ENCODE assay signal across 10 mouse cellular contexts in the genomic region with DNA sequence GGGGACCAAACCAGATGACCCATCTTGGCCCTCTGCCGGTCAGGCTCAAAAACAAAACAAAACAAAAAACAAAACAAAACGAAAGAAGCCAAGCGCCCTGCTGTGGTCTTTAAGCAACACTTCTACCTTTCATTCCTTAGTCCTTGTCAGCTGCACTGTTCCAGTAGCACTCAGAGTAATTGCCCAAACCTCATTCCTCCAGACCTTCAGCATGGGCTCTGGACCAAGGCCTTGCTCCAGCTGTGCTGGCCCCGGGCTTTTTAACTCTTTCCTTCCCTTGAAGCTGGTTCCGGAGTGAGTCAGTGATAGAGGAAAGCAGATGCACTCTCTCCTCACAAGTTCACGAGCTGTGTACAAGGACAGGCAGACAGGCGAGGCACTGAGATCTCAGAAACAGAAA. TPM values are rescaled to one million over a fixed set of nuclear protein-coding genes. Genes with fewer than 3 reads are reported as not detected.
DNase-seq lines count a peak whose midpoint lies in the region; ATAC-seq lines count a peak whose summit lies in the region.
"Had no signal": no experiment of that assay in that cellular context is flagged by ENCODE, and none has a peak within 500 bp of the region (broad histone marks: within the 10 kb centered on the region; RNA-seq: fewer than 3 reads in every experiment).

No protein-coding gene starts in this region.

- peaks cover 5% of the 10 kb centered on the region; the same call in 1 of the 2 replicates for H3K4me1 ChIP-seq in liver, embryonic 12.5 days
- no peaks in the 10 kb centered on the region for H3K4me1 ChIP-seq in liver, embryonic 11.5 days (replicated peaks; ENCODE audit: control insufficient read depth, insufficient read depth, low read length)
- H3K4me1 ChIP-seq in heart, embryonic 15.5 days (replicated peaks): no peaks in the 10 kb centered on the region
- H3K4me1 ChIP-seq: forebrain, embryonic 15.5 days had no signal

- no peak overlapping the region for H3K4me3 ChIP-seq in liver, embryonic 12.5 days
- H3K4me3 ChIP-seq in liver, embryonic 11.5 days (ENCODE audit: low read depth, low read length): no peak overlapping the region
- no peak overlapping the region for H3K4me3 ChIP-seq in heart, embryonic 15.5 days
- H3K4me3 ChIP-seq: forebrain, embryonic 15.5 days; neural tube, embryonic 15.5 days had no signal

- H3K36me3 ChIP-seq in liver, embryonic 12.5 days: no peaks in the 10 kb centered on the region
- no peaks in the 10 kb centered on the region for H3K36me3 ChIP-seq in liver, embryonic 11.5 days (ENCODE audit: control insufficient read depth, insufficient read depth, low read length)
- no peaks in the 10 kb centered on the region for H3K36me3 ChIP-seq in heart, embryonic 15.5 days
- H3K36me3 ChIP-seq: forebrain, embryonic 15.5 days; neural tube, embryonic 15.5 days had no signal

- WGBS in liver, embryonic 12.5 days (ENCODE audit: insufficient replicate concordance): 54% methylated on average over 7 of the region's 7 CpGs
- WGBS in liver, embryonic 11.5 days: 54% methylated on average over 7 of the region's 7 CpGs
- 33% methylated on average over 7 of the region's 7 CpGs for WGBS in heart, embryonic 15.5 days

- 0 out of 2 replicates have a peak overlapping the region, but pooled peaks have one; percentile 20 for H3K4me2 ChIP-seq in liver, embryonic 12.5 days
- no peak overlapping the region for H3K4me2 ChIP-seq in liver, embryonic 11.5 days
- H3K4me2 ChIP-seq in heart, embryonic 15.5 days: peak overlapping the region; percentile 2; the same call in 1 of the 2 replicates
- H3K4me2 ChIP-seq: forebrain, embryonic 15.5 days; neural tube, embryonic 15.5 days had no signal

- no peak overlapping the region for H3K27ac ChIP-seq in liver, embryonic 12.5 days
- no peak overlapping the region for H3K27ac ChIP-seq in liver, embryonic 11.5 days (ENCODE audit: low read depth, low read length)
- no peak overlapping the region for H3K27ac ChIP-seq in heart, embryonic 15.5 days
- H3K27ac ChIP-seq: forebrain, embryonic 15.5 days; neural tube, embryonic 15.5 days had no signal

- no peak overlapping the region for H3K9ac ChIP-seq in liver, embryonic 12.5 days
- no peak overlapping the region for H3K9ac ChIP-seq in liver, embryonic 11.5 days (ENCODE audit: low read depth, low read length)
- H3K9ac ChIP-seq in heart, embryonic 15.5 days: no peak overlapping the region
- H3K9ac ChIP-seq: forebrain, embryonic 15.5 days; neural tube, embryonic 15.5 days had no signal

- no peaks in the 10 kb centered on the region for H3K27me3 ChIP-seq in liver, embryonic 12.5 days (replicated peaks)
- no peaks in the 10 kb centered on the region for H3K27me3 ChIP-seq in liver, embryonic 11.5 days (replicated peaks; ENCODE audit: control insufficient read depth, insufficient read depth, low read length)
- H3K27me3 ChIP-seq in heart, embryonic 15.5 days: no peaks in the 10 kb centered on the region
- H3K27me3 ChIP-seq: forebrain, embryonic 15.5 days; neural tube, embryonic 15.5 days; Patski had no signal

- DNase-seq in liver, embryonic 11.5 days (ENCODE audit: low spot score): no peak
- DNase-seq in adrenal gland, postnatal 36 days: peak; percentile 47 to 49
- DNase-seq in lung, postnatal 36 days: peak; percentile 66
- no peak for DNase-seq in c-Kit-positive CD71-positive TER-119-positive erythroid progenitor cells, embryonic 14.5 days (ENCODE audit: low spot score)
- DNase-seq in right cerebral cortex, adult 18-20 months: no peak

- no peaks in the 10 kb centered on the region for H3K9me3 ChIP-seq in liver, embryonic 12.5 days (replicated peaks)
- H3K9me3 ChIP-seq in liver, embryonic 11.5 days (ENCODE audit: control insufficient read depth, low read length): no peaks in the 10 kb centered on the region
- H3K9me3 ChIP-seq in heart, embryonic 15.5 days (replicated peaks): no peaks in the 10 kb centered on the region
- H3K9me3 ChIP-seq: forebrain, embryonic 15.5 days; neural tube, embryonic 15.5 days had no signal

- ATAC-seq in liver, embryonic 12.5 days: no peak
- no peak for ATAC-seq in liver, embryonic 11.5 days (replicated peaks; ENCODE audit: low FRiP score)
- 0 out of 2 replicates have a peak, but pooled peaks have one; percentile 47 for ATAC-seq in heart, embryonic 15.5 days (replicated peaks; ENCODE audit: insufficient number of reproducible peaks, insufficient read depth, low FRiP score, low read depth)
- ATAC-seq: forebrain, embryonic 15.5 days; Patski had no signal

RNA-seq across cellular contexts. Expression of a gene that starts 14.6 kb away (rescaled TPM):
- 3.9 and 4.5 TPM in 2 replicates for polyA plus RNA-seq in liver, embryonic 12.5 days (2016; fragmentation: Nextera tagmentation; extraction: Ambion mirVana)
- 8.1 and 8.9 TPM in 2 replicates for polyA plus RNA-seq in liver, embryonic 11.5 days (2014; fragmentation: Nextera tagmentation; extraction: Ambion mirVana)
- 10 to 100 TPM; 20.8 to 24.1 TPM for total RNA-seq in adrenal gland, postnatal 36 days (2021)
- polyA plus RNA-seq in heart, embryonic 15.5 days (2015; fragmentation: Nextera tagmentation; extraction: Ambion mirVana): 11.4 and 15.5 TPM in 2 replicates
- polyA plus RNA-seq: Patski had no signal

Comparison
In these comparisons a context has a peak if more than half of its experiments do, and no peak if none do; other contexts are left out.
1. DNase-seq: peak in adrenal gland, postnatal 36 days (2 of 2) and lung, postnatal 36 days (single experiment); none in liver, embryonic 11.5 days (single experiment), c-Kit-positive CD71-positive TER-119-positive erythroid progenitor cells, embryonic 14.5 days (single experiment) and right cerebral cortex, adult 18-20 months (single experiment).